Mouse (Mus musculus) lung, postnatal 36 days (tissue): ENCODE data around the gene Hspb3.

Source experiments
- DNase-seq: peaks from one replicate; pipeline ENCODE4 v3.0.0; 2022; ENCODE audit warnings: mixed read lengths

Gene Hspb3

DNA sequence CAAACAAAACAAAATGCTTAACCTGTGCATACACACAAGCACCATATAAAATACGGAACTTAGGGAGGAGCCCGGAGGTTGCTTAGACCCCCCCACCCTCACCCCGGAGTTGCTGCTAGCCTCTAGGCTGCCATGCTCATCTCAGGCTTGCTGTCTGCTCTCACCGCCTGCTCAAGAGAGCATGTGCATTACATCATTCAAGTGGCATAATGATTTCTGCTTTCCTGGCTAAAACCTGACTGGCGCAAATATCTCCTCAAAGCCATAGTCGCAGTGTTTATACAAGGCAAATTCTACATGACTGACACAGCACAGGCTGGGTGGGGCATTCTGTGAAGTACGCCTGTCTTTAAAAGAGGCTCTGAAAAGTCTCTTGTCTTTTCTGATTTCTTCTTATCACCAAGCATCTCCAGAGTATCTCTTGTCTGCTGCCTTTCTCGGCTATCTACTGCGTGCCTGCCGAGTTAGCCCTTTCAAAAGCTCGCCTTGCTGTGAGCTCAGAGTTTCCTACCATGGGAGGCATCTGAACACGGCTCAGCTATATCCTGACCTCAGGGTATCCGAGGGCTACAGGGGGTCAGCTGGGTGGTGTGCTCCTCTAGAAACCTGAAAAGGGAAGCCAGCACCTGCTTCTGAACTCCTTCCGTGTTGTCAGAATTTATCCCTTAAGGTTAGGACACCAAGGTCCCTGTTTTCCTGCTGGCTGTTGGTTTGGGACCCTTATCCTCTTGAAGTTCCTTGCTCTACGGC is 28.6 kb downstream of the Hspb3 start:
- DNase-seq = no peak

DNA sequence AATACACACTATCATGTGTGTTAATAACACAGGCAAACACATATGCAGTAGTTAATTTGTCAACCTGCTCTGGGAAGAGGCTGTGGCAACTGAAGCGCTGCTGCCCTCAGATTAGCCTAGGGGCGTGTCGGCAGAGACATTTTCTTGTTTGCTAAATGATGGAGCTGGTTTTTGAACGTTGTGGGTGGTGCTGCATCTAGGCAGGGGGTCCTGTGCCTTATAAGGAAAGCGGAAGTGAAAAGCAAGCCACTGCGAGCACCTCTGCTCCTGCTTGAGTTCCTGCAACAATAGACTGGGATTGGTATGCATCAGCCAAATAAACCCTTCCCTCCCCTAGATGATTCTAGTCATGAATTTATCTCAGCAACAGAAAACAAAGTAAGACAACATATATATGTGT is 31.0 kb downstream of the Hspb3 start:
- no peak for DNase-seq

DNA sequence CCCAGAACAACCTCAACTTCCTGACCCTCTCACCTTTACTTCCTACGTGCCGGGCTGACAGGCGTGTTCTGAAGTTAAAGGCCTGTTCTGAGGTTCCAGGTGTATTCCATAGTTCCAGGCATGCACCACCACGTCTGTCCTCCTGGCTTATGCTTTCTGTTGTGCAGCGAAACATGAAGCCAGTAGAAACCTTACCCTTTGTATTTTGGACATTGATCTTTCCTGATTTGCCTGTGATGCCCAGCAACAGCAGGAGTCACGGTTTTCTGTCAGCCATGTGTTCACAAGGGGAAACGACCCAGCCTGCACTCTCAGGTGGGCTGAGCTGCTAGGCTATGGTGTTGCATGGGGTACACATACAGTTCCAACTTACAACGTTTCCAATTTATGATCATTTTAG is 35.9 kb downstream of the Hspb3 start:
- DNase-seq = no peak

DNA sequence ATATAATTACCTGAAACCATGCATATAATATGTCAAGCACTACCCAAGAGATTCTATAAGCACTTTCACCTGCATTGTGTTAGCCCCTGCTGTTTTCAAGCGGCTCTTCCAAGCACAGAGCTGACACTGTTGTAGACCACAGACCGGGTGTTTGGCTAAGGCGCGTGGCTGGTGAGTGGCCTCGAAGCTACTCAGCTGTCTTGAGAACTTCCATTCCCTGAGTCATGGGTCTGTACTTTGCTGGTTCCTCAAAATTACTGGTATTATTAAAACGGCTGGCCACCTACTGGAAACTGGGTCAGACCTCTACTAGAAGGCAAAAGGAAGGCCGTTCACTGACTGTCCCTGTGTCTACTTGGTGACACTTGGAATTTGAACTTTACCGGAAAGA is 40.6 kb downstream of the Hspb3 start:
- no peak for DNase-seq

DNA sequence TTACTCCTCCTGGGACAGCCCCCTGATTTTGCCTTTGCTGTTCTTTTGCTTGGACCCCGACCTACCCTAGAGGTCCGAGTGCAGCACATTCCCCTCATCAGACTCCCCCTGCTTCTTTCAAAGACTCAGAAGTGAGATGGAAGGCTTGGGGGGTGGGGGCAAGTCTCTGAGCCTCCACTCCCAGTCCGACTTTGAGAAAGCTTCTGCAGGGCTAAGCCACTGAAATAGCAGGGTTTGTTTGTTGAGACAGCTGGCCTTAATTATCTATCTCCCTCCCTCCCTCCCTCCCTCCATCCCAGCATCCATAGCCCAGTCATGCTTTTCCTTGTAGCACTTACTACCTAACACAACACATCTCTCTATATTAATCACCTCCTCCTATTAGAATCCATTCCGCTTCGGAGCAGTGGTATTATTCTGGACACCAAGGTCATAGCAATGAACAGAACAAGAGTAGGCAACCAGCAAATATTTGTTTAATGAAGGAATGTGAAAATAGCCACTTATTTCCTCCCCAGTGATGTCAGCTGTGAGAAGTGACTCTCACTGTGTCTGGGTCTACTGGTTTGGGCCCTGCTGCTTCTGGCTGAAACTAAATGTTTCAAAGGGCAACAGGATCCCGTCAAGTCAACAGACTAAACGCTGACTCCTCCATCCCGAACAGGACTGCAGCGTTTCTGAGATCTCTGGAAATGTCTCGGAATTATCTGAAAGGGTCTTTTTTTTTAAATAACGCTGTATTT is 41.2 kb downstream of the Hspb3 start:
- DNase-seq = peak; percentile 32

DNA sequence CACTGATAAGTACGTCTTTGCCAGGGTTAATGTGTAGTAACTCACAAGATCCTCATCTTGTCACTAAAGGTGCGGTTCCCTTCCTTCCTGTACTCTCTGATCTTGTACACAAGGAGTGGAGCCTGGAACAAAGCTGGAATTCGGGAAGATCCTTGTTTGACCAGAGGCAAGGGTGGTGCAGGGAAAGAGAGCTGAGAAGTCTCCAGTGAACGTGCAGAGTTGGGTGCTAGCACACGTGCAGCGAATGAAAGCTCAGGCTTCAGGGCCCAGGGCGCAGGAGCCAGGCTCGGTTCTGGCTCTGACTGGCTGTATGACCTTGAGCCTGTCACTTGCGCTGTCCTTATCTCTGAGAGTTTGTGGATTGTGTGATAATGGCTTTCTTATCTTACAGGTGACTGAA is 44.5 kb downstream of the Hspb3 start:
- no peak for DNase-seq

DNA sequence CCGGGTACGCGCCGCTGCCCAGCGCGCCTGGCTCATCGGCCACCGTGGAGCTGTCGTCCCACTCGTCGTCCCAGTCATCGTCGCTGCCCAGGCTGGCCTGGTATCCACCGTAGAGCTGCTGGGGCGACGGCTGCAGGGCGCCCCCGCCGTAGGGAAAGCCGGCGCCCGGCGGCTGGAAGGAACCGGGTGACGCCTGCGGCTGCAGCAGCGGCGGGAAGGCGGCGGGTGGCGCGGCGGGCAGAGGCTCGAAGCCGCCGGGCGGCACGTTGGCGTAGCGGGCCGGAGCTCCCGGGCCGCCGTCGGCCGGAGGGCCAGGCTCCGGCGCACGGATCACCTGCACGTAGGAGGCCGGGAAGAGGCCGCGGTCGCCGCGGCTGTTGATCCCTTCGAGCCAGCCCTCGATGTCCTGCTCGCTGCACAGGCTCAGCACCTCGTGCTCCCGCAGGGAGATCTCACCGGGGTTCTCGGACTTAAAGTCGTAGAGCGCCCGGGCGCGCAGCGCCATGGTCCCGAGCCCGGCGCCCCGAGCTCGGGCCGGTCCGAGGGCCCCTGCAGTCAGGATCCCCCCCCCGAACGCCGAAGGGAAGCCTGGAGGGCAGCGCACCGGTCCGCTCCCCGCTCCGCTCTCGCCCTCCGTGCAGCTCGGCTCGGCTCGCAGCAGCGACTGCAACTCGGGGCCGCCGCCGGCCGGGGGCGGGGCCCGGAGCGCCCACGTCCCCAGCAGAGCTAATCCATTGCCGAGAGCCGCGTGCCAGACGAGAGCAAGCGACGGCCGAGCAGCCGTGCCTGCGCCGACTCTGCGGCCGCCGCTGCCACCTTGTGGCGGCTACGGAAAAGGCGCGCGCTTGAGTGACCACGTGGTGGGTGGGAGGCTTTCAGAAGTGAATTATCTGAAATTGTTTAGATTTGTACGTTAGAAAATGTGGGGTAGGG is 45.3 kb downstream of the Hspb3 start, which contains the start of gene Snx18:
Gene Snx18, minus strand, starts transcription at position 674 of the 933 bp plus-strand sequence.
- DNase-seq = peak; percentile 95

DNA sequence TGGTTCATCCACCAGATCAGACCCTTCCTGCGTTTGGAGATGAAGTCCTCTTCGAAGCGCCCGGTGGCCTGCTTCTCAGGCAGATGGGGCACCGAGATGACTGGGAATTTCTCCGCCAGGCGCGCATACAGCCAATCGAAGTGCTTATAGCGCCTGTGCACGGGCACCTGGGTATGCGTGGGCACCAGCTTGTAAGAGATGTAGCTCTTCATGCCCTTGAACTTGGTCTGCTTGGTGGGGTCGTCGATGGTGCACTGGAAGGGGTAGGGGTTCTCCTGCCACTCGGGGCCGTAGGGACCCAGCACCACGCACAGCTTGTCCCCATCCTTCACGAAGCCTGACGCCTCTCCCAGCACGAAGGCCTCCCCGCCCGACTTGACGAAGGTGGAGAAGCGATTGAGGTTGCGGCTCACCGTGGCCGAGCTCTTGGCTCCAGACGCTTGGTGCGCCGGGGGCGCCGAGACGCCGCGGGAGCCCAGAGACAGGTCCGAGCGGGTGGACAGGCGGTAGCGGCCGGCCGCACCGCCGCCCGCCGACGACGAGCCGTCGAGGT is 46.1 kb downstream of the Hspb3 start:
- DNase-seq = no peak

DNA sequence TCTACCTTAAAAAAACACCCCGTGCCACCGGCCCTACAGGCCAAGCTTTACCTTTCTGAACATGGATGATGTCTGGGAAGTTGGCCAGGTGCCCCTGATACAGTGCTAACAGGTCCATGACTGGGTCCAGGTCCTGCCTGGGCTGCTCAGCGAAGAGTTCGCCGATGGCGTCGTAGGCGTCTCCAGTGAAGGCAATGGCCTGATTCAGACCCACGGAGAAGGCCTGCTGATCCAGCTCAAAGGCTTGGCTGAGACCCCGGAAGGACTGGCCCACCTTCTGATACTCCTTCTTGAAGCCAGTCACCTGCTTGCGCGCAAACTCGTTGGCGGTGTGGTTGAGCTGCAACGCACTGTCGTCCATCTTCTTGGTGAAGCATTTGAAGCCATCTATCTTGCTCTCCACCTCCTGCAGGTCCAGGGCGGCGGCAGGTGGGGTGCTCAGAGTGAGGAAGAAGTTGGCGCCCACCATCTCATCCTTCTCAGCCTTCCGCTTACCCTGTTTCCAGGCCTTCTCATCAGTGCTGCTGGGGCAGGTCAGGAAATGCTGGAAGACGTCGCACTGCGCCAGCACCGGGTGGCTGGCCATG is 46.6 kb downstream of the Hspb3 start:
- no peak for DNase-seq

DNA sequence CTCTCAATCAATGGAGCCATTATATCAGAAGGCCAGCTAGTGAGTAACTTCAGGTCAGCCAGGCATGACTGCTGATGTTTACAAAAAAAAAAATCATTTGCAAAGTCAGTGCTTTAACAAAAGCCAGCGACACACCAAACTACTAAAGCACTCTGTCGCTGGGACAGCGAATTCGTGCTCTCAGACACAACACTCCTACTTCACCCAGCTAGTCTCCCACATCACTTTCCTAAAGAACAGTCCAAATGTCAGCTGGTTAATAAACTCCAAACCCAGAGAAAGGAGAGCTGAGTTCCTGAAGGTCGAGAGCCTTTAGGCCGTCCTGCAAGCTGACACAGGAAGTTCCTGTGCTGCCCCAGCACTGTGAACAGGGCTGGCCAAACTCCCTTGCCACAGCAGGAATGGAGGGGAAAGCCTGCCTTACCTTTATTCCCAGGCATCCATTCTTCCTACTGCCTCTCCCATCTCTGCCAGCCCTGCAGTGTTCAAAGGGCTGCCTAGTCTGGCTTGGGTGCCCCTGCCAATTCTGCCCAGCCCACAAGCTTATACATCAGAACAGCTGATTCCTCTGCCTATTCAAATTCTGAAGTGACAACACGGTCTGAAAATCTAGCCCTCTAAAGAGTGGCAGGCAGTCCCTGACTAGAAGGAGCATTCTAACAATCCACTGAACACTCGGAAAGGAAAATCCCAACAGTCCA is 47.4 kb downstream of the Hspb3 start:
- DNase-seq = no peak

DNA sequence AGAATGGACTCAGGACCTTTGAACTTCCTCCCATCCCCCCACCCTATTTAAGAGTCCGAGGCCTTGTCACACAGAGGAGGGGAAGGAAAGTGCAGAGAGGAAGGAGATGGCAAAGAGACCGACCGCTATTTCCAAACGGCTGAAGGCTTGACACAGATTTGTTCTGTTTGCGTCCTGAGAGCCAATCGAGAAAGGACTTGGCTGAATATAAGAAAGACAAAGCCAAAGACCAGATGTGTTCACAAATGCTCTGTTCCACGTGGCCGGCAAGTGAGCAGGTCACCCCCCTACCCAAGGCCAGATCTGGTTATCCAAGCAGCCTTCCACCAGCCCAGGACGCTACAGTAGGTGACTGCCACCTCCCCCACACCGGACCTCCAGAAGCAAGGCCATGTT is 47.9 kb downstream of the Hspb3 start:
- peak; percentile 43 for DNase-seq

DNA sequence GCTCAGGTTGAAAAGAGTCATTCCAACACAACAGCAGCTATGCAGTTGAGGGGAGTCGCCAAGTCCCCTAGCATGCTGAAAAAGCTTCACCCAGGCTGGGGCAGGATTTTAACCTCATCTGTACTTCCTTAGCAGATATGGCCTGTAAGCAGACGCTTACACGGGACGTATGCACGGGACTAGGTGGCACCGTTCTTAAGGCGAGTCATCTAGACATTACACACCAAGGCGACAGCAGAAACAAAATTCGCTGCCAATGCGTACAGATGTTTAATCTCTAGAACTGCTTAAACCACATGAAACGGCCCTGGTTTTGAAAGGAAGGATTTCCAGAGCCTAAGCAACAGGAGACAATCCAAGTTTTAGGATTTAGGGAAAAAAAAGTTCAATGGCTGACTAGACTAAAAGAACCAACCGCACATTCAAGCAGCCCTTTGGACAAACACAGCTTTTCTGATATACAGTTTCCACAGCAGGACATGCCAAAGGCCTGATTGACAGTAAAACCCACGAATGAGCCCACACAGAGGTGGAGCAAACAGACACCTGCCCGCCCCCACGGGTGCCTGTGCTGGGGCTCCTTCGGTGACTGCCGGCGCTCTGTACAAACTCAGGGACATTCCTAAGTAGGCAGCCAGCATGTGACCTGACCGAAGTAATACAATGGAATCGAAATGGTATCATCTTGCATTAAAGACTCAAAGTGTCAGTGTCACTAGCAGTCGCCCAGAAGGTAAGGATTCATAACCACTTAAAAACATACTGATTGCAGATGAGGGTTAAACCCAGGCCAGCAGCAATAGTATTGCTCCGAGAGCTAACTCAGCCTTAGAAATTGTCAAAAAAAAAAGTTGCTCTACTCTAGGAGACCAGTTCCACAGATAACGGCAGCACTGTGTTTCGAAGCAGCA is 48.6 kb downstream of the Hspb3 start:
- DNase-seq = peak; percentile 95

DNA sequence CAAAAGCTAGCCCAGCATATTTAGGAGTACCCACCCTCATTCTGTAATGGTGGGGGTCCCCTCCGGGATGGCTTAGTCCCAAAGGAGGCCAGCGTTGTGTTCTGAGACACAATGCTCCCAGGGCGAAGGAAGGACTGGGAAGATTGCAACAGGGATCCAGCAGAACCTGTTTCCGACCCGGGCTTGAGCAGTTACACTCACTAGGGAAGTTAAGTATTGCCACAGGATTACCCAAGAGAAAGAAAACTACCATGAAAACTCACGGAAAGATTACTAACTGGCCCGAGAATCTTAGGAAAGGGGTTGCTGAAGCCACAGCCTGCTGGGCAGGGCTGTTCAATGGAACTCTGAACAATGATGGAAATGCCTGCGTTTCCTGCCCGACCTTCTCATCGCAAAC is 49.6 kb downstream of the Hspb3 start:
- peak; percentile 68 for DNase-seq

DNA sequence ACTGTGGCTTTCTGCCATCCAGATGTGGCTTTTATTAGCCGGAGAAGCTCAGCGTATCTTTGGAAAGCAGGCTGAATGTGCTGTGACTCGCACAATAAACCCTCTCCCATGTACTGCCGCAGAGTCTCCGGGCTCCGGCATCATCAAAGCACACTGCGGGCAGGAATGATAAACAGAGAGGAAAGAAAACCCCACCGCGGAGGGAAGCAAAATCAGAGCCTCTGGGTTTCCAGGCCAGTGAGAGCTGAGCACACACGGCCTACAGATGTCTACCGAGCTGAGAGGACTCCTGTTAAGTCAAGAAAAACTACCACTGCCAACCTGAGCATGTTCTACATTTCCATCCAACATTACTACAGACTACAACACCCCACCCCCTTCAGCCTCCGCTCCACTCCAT is 50.1 kb downstream of the Hspb3 start:
- no peak for DNase-seq
